In genomic region chr17:33539106-33539675, GRCm38 (mm10) we compare ENCODE assay signal across 8 mouse cellular contexts. TPM values are rescaled to one million over a fixed set of nuclear protein-coding genes. Genes with fewer than 3 reads are reported as not detected.
DNase-seq lines count a peak whose midpoint lies in the region; ATAC-seq and TF ChIP-seq lines count a peak whose summit lies in the region.

No protein-coding gene starts in this region.

- H3K27me3 ChIP-seq in heart, embryonic 11.5 days (ENCODE audit: control insufficient read depth, insufficient read depth, low read length): no peaks in the 10 kb centered on the region
- no peaks in the 10 kb centered on the region for H3K27me3 ChIP-seq in thymus, adult 2 months (ENCODE audit: control insufficient read depth, insufficient read depth, low read length)

- peaks cover 7% of the 10 kb centered on the region; the same call in 1 of the 2 replicates for H3K36me3 ChIP-seq in heart, embryonic 11.5 days (ENCODE audit: control insufficient read depth, insufficient read depth, low read length)
- H3K36me3 ChIP-seq in thymus, adult 2 months (ENCODE audit: control insufficient read depth, insufficient read depth, low read length): 0 out of 2 replicates have a peak, but pooled peaks cover 6% of the 10 kb centered on the region

- no peak overlapping the region for H3K27ac ChIP-seq in heart, embryonic 11.5 days (ENCODE audit: low read depth, low read length)
- no peak overlapping the region for H3K27ac ChIP-seq in thymus, adult 2 months (ENCODE audit: control insufficient read depth, insufficient read depth, low read length)

- H3K4me3 ChIP-seq in heart, embryonic 11.5 days (ENCODE audit: low read depth, low read length): no peak overlapping the region
- no peak overlapping the region for H3K4me3 ChIP-seq in thymus, adult 2 months (ENCODE audit: control insufficient read depth, insufficient read depth, low read length)

- no peak overlapping the region for H3K4me2 ChIP-seq in heart, embryonic 11.5 days

- H3K9me3 ChIP-seq in heart, embryonic 11.5 days (replicated peaks; ENCODE audit: control insufficient read depth, low read length): no peaks in the 10 kb centered on the region

- TF ChIP-seq CTCF in thymus, adult 2 months (IDR thresholded peaks at IDR 0.05; ENCODE audit: borderline replicate concordance, control insufficient read depth, extremely low read depth, insufficient read depth, low read length, poor library complexity): no peak

- peak; percentile 91 for DNase-seq in heart, adult 11 months
- DNase-seq in thymus, adult 2 months: peak; percentile 51
- DNase-seq in thymus, adult 18-20 months: no peak
- DNase-seq in cerebellum, adult 9-11 months: peak; percentile 71
- peak; percentile 59 for DNase-seq in kidney, adult 9 months

- WGBS in heart, embryonic 11.5 days (ENCODE audit: insufficient replicate concordance): 82% methylated on average over 3 of the region's 3 CpGs
- WGBS in thymus, adult 2 months: 98% methylated on average over 3 of the region's 3 CpGs

- ATAC-seq in heart, embryonic 11.5 days (replicated peaks; ENCODE audit: insufficient number of reproducible peaks, low FRiP score, low TSS enrichment): no peak
- ATAC-seq in megakaryocyte progenitor cell, adult 5-6 weeks (replicated peaks; ENCODE audit: poor library complexity): peak; percentile 70; the same call in 1 of the 2 replicates
- no peak for ATAC-seq in activated CD4-positive, CD25-positive, alpha-beta regulatory T cell, adult 4 months

- no peaks in the 10 kb centered on the region for H3K4me1 ChIP-seq in heart, embryonic 11.5 days (ENCODE audit: control insufficient read depth, insufficient read depth, low read length)
- no peaks in the 10 kb centered on the region for H3K4me1 ChIP-seq in thymus, adult 2 months (replicated peaks; ENCODE audit: control insufficient read depth, insufficient read depth, low read length)

- no peak for TF ChIP-seq POLR2A in thymus, adult 2 months (IDR thresholded peaks at IDR 0.05; ENCODE audit: control insufficient read depth, extremely low read depth, insufficient read depth, low read length, poor library complexity)

- H3K9ac ChIP-seq in heart, embryonic 11.5 days (ENCODE audit: low read depth, low read length): no peak overlapping the region

RNA-seq across cellular contexts. Expression of gene Adamts10, which starts 15.2 kb away (rescaled TPM):
- 36.4 and 41.9 TPM in 2 replicates for polyA plus RNA-seq in heart, embryonic 11.5 days (2014; fragmentation: Nextera tagmentation; extraction: Ambion mirVana)
- 116 and 130 TPM in 2 replicates for polyA plus RNA-seq in thymus, adult 2 months (2012; rRNA removed)
- total RNA-seq in megakaryocyte progenitor cell, adult 5-6 weeks (2015): 13.8 and 14.0 TPM in 2 replicates
- total RNA-seq in megakaryocyte progenitor cell, adult 5-6 weeks (2017): 18.5 and 20.6 TPM in 2 replicates
- polyA plus RNA-seq in activated CD4-positive, CD25-positive, alpha-beta regulatory T cell, adult 4 months (2017; shearing (Covaris generic)): 10 to 100 TPM; 49.7 to 56.7 TPM

RNA-seq across cellular contexts. Expression of gene Myo1f, which starts 16.3 kb away (rescaled TPM):
- polyA plus RNA-seq in heart, embryonic 11.5 days (2014; fragmentation: Nextera tagmentation; extraction: Ambion mirVana): 0.82 and 1.0 TPM in 2 replicates
- 12.4 and 14.9 TPM in 2 replicates for polyA plus RNA-seq in thymus, adult 2 months (2012; rRNA removed)
- total RNA-seq in megakaryocyte progenitor cell, adult 5-6 weeks (2015): 43.0 and 45.0 TPM in 2 replicates
- 96.4 and 121 TPM in 2 replicates for total RNA-seq in megakaryocyte progenitor cell, adult 5-6 weeks (2017)
- polyA plus RNA-seq in activated CD4-positive, CD25-positive, alpha-beta regulatory T cell, adult 4 months (2017; shearing (Covaris generic)): 10 to 100 TPM; 70.7 to 88.5 TPM

Comparison
In these comparisons a context has a peak if more than half of its experiments do, and no peak if none do; other contexts are left out.
1. DNase-seq: peak in heart, adult 11 months (single experiment), thymus, adult 2 months (single experiment), cerebellum, adult 9-11 months (single experiment) and kidney, adult 9 months (single experiment); none in thymus, adult 18-20 months (0 of 2).